Mouse (Mus musculus) midbrain, postnatal 0 days (tissue): ENCODE measurements around the gene Hvcn1. TPM values are rescaled to one million over a fixed set of nuclear protein-coding genes. Genes with fewer than 3 reads are reported as not detected.

Source experiments
- ATAC-seq: fragments of 200-750 bp; cut with Nextera tagmentation; 2 replicates; pipeline ENCODE4 v1.8.0; 2017; ENCODE audit warnings: moderate number of reproducible peaks, mild to moderate bottlenecking, moderate TSS enrichment, moderate library complexity; ENCODE audit not compliant: low FRiP score
- DNase-seq: peaks from one replicate; pipeline ENCODE4 v3.0.0-alpha.2; 2015; ENCODE audit warnings: low spot score
- H3K27ac ChIP-seq: fragments of 300-500 bp; sonication (generic); 2 replicates; pipeline ENCODE4 v1.5.1; 2014; ENCODE audit warnings: low read depth, mild to moderate bottlenecking, low read length, mixed read lengths
- H3K27me3 ChIP-seq: fragments of 300-500 bp; sonication (generic); 2 replicates; pipeline ENCODE4 v1.6.1; 2014; ENCODE audit warnings: low read length, control low read depth, mixed read lengths; ENCODE audit not compliant: insufficient read depth
- H3K36me3 ChIP-seq: fragments of 300-500 bp; sonication (generic); 2 replicates; pipeline ENCODE4 v1.6.1; 2014; ENCODE audit warnings: low read length, control low read depth, mixed read lengths; ENCODE audit not compliant: insufficient read depth
- H3K4me1 ChIP-seq: fragments of 300-500 bp; sonication (generic); 2 replicates; pipeline ENCODE4 v1.6.1; 2014; ENCODE audit warnings: mild to moderate bottlenecking, control low read depth, antibody characterized with exemption, low read length, mixed read lengths; ENCODE audit not compliant: insufficient read depth
- H3K4me2 ChIP-seq: fragments of 300-500 bp; sonication (generic); 2 replicates; pipeline ENCODE4 v1.6.1; 2014; ENCODE audit warnings: low read depth, mild to moderate bottlenecking, low read length, mixed read lengths; ENCODE audit not compliant: poor library complexity, severe bottlenecking
- H3K4me3 ChIP-seq: fragments of 300-500 bp; sonication (generic); 2 replicates; pipeline ENCODE4 v1.5.1; 2014; ENCODE audit warnings: low read depth, mild to moderate bottlenecking, low read length, moderate library complexity
- H3K9ac ChIP-seq: fragments of 300-500 bp; sonication (generic); replicated peaks from 2 replicates; pipeline ENCODE4 v1.6.1; 2014; ENCODE audit warnings: mild to moderate bottlenecking, low read length, moderate library complexity, mixed read lengths; ENCODE audit not compliant: poor library complexity, severe bottlenecking
- H3K9me3 ChIP-seq: fragments of 300-500 bp; sonication (generic); 2 replicates; pipeline ENCODE4 v1.6.1; 2016; ENCODE audit warnings: low read length, control low read depth
- CTCF ChIP-seq: IDR thresholded peaks from 2 replicates; pipeline ENCODE4 v1.5.1; 2016; ENCODE audit warnings: antibody characterized with exemption, mild to moderate bottlenecking
- WGBS: fragments of 180-500 bp; shearing (Covaris S2); extraction: QIAGEN DNeasy Blood & Tissue Kit; methylation state at CpG from one replicate; pipeline ENCODE4 v1.1.7; 2014; 5-methylcytosine and 5-hydroxymethylcytosine counted together
- polyA plus RNA-seq: library from polyadenylated mRNA; unstranded; fragments of >200 nt; fragmentation: Nextera tagmentation; extraction: Ambion mirVana; gene quantifications from 2 replicates; pipeline ENCODE4 v1.2.1, GENCODE M21; 2015
- total RNA-seq: library from RNA; depleted of rRNA; stranded (reverse); fragments of >200 nt; gene quantifications from 2 replicates; pipeline ENCODE4 v1.2.3, GENCODE M21; 2014

The Hvcn1 gene
- total and polyA plus RNA-seq, 2 experiments from 2014 or later: 1.3 to 2.2 TPM

- no peaks in the 10 kb centered on the region for H3K27me3 ChIP-seq
- H3K4me1 ChIP-seq: no peaks in the 10 kb centered on the region; the same call in 1 of the 2 replicates
- no peak for TF ChIP-seq CTCF
- ATAC-seq (peak; percentile 97), DNase-seq (peak; percentile 97)
- peak within 1 kb of the TSS; percentile 87 for H3K4me3 ChIP-seq
- WGBS: 2% methylated on average over 47 of the region's 49 CpGs
- H3K4me2 ChIP-seq: peak within 1 kb of the TSS; percentile 81
- peak within 1 kb of the TSS; percentile 76 for H3K27ac ChIP-seq
- no peaks in the 10 kb centered on the region for H3K9me3 ChIP-seq
- peak within 1 kb of the TSS; percentile 87 for H3K9ac ChIP-seq
- peaks cover 4% of the 10 kb centered on the region; the same call in 1 of the 2 replicates for H3K36me3 ChIP-seq
Measured at GRCm38 (mm10) chr5:122263933-122264905, 57.6 kb downstream of the Hvcn1 start, which contains the start of gene Tctn1. Gene Tctn1 (minus strand): TSS chr5:122264460.

DNA sequence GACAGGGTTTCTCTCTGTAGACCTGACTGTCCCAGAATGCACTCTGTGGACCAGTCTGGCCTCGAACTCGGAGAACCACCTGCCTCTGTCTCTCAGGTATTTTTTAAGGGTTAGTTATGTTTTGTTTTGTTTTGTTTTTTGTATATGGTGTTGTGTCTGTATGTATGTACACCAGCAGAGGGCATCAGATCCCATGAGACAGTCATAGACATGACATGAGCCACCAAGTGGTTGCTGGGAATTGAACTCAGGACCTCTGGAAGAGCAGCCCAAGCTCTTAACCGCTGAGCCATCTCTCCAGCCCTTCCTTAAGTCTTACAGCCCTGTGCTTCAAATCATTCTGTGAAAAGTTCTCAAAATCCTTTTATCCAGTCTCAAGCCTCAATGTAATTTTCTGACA, 58.6 kb downstream of the Hvcn1 start:
- peak; percentile 48 for TF ChIP-seq CTCF
- WGBS: 74% methylated on average over 3 of the region's 3 CpGs
- ATAC-seq (no peak), DNase-seq (peak; percentile 12)
- Histone ChIP-seq H3K4me3 (no peak overlapping the region), H3K4me2 (no peak overlapping the region), H3K27ac (no peak overlapping the region), H3K9me3 (no peaks in the 10 kb centered on the region), H3K4me1 (no peaks in the 10 kb centered on the region; the same call in 1 of the 2 replicates), H3K27me3 (no peaks in the 10 kb centered on the region), H3K9ac (no peak overlapping the region), H3K36me3 (no peaks in the 10 kb centered on the region)

DNA sequence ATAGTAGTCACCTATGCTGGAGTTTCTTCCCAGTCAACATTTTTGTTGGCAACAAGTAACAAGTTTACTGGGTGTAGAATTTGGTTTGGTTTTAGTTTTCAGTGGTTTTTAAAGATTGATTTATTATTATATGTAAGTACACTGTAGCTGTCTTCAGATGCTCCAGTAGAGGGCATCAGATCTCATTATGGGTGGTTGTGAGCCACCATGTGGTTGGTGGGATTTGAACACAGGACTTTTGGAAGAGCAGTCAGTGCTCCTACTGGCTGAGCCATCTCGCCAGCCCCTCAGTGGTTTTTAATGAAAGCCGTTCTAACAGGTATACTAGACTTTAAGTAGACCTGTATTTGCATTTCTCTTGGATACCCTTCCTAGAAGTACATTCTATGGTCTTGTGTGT, 59.3 kb downstream of the Hvcn1 start:
- ATAC-seq: no peak
- DNase-seq: no peak
- no peak overlapping the region for H3K27ac ChIP-seq
- no peaks in the 10 kb centered on the region for H3K27me3 ChIP-seq
- H3K4me2 ChIP-seq: no peak overlapping the region
- H3K4me3 ChIP-seq: no peak overlapping the region
- WGBS: 90% methylated on average over 2 of the region's 2 CpGs
- H3K9ac ChIP-seq: no peak overlapping the region
- no peaks in the 10 kb centered on the region for H3K36me3 ChIP-seq
- TF ChIP-seq CTCF: peak; percentile 41
- H3K9me3 ChIP-seq: no peaks in the 10 kb centered on the region
- H3K4me1 ChIP-seq: no peaks in the 10 kb centered on the region; the same call in 1 of the 2 replicates

DNA sequence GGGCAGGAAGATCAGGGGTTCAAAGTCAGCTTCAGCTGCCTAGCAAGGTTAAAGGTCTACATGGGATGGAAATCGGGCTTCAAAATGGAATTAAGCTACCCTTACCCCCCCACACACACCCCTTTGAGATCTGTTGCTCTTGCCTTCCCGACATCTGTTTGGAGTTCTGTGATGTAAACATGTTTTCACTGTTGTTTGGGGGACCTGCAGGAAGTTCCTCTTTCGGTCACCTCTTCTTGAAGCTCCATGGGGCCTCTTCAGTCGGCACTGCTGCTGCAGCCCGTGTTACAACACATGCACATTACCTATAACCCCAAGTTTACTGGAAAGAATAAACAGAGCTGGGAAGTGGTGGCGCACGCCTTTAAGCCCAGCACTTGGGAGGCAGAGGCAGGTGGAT, 60.5 kb downstream of the Hvcn1 start:
- H3K27ac ChIP-seq: no peak overlapping the region
- H3K4me2 ChIP-seq: no peak overlapping the region
- H3K36me3 ChIP-seq: no peaks in the 10 kb centered on the region
- H3K4me1 ChIP-seq: no peaks in the 10 kb centered on the region; the same call in 1 of the 2 replicates
- no peak for ATAC-seq
- no peaks in the 10 kb centered on the region for H3K9me3 ChIP-seq
- H3K9ac ChIP-seq: no peak overlapping the region
- no peak for DNase-seq
- WGBS: 81% methylated on average over 7 of the region's 7 CpGs
- no peaks in the 10 kb centered on the region for H3K27me3 ChIP-seq
- H3K4me3 ChIP-seq: no peak overlapping the region
- TF ChIP-seq CTCF: no peak

GRCm38 (mm10) chr5:122267899-122268298, 61.3 kb downstream of the Hvcn1 start:
- no peaks in the 10 kb centered on the region; the same call in 1 of the 2 replicates for H3K4me1 ChIP-seq
- no peaks in the 10 kb centered on the region for H3K27me3 ChIP-seq
- DNase-seq (peak; percentile 62), ATAC-seq (no peak)
- 26% methylated on average over 5 of the region's 5 CpGs for WGBS
- no peaks in the 10 kb centered on the region for H3K9me3 ChIP-seq
- H3K9ac ChIP-seq: no peak overlapping the region
- no peak overlapping the region for H3K4me3 ChIP-seq
- TF ChIP-seq CTCF: peak; percentile 85
- H3K4me2 ChIP-seq: no peak overlapping the region
- no peaks in the 10 kb centered on the region for H3K36me3 ChIP-seq
- no peak overlapping the region for H3K27ac ChIP-seq
